In the genomic region with DNA sequence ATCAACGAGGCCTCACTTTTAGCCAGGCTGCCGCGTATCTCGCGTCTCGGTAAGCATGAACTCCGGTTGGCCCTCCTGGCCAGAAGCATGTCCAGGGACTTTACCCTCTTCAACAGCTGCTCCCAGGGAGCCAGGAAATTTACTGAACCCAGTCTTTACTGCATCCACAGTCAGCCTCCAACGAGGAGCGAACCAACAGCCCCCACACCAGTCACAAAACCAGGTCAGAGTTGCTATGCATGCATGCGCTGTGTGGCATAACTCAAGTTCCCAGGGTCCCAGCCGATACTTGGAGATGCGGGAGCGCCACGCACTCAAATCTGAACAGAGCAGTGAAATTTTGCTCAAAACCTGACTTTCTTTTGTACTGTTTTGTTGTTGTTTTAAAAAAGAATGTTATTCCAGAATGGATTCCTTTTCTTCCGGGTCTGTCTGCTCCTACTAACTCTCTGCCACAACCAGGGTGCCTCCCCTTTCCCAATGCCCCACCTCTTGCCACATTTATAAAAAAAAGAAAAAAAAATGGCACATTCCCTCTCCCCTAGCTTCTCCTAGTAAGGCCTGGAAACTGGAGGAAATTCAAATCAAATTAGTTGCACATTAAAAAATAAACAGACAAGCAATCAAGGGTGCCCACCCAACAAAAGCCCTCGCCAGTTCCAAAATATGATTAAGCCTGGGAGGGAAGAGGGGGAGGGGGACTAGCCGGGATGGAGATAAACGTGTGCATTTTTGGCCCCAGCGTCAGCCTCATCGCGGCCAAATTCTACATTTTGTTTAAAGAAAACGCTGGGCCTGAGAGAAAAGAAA, we compare ENCODE assay signal across 8 mouse cellular contexts. TPM values are rescaled to one million over a fixed set of nuclear protein-coding genes. Genes with fewer than 3 reads are reported as not detected.
DNase-seq lines count a peak whose midpoint lies in the region; ATAC-seq and TF ChIP-seq lines count a peak whose summit lies in the region.

No protein-coding gene starts in this region.

- H3K27me3 ChIP-seq in hindbrain, postnatal 0 days (ENCODE audit: insufficient read depth, low read length) = no peaks in the 10 kb centered on the region
- peaks cover 44% of the 10 kb centered on the region for H3K27me3 ChIP-seq in liver, embryonic 12.5 days (replicated peaks)
- H3K27me3 ChIP-seq in neural tube, embryonic 15.5 days (replicated peaks) = peaks cover 5% of the 10 kb centered on the region; the same call in 1 of the 2 replicates

- H3K4me1 ChIP-seq in embryonic fibroblast, embryonic 13.5 days (ENCODE audit: control insufficient read depth, insufficient read depth, low read length) = peaks cover 14% of the 10 kb centered on the region
- H3K4me1 ChIP-seq in hindbrain, postnatal 0 days (ENCODE audit: insufficient read depth, low read length) = no peaks in the 10 kb centered on the region
- H3K4me1 ChIP-seq in liver, embryonic 12.5 days = peaks cover 29% of the 10 kb centered on the region
- H3K4me1 ChIP-seq in neural tube, embryonic 15.5 days = peaks cover 28% of the 10 kb centered on the region

- DNase-seq in layer of hippocampus, adult 2 months (ENCODE audit: low spot score in 2 of 2) = no peak
- no peak for DNase-seq in layer of hippocampus, adult 9-11 months
- DNase-seq in hindbrain, postnatal 0 days (ENCODE audit: low spot score) = no peak
- no peak for DNase-seq in frontal cortex, adult 2 months (ENCODE audit: extremely low spot score in 1 of 2, low spot score in 1 of 2)
- DNase-seq in testis, postnatal 10 days (ENCODE audit: low spot score) = no peak

- no peaks in the 10 kb centered on the region for H3K36me3 ChIP-seq in hindbrain, postnatal 0 days (ENCODE audit: insufficient read depth, low read length)
- no peaks in the 10 kb centered on the region for H3K36me3 ChIP-seq in liver, embryonic 12.5 days
- H3K36me3 ChIP-seq in neural tube, embryonic 15.5 days = no peaks in the 10 kb centered on the region

- ATAC-seq in hindbrain, postnatal 0 days = no peak
- no peak for ATAC-seq in liver, embryonic 12.5 days
- ATAC-seq in neural tube, embryonic 15.5 days (ENCODE audit: low FRiP score) = no peak

- H3K9ac ChIP-seq in hindbrain, postnatal 0 days (replicated peaks; ENCODE audit: low read length) = peak overlapping the region; percentile 76
- H3K9ac ChIP-seq in liver, embryonic 12.5 days = peak overlapping the region; percentile 72
- H3K9ac ChIP-seq in neural tube, embryonic 15.5 days (replicated peaks) = peak overlapping the region; percentile 82

- TF ChIP-seq POLR2A in embryonic fibroblast, embryonic 13.5 days (IDR thresholded peaks at IDR 0.05; ENCODE audit: low read depth, low read length) = peak; percentile 24; the same call in 1 of the 2 replicates

- H3K4me3 ChIP-seq in layer of hippocampus, adult 2 months = peak overlapping the region; percentile 93
- peak overlapping the region; percentile 86 for H3K4me3 ChIP-seq in embryonic fibroblast, embryonic 13.5 days (ENCODE audit: insufficient read depth, low read length)
- H3K4me3 ChIP-seq in hindbrain, postnatal 0 days (ENCODE audit: low read length) = peak overlapping the region; percentile 85
- peak overlapping the region; percentile 70 for H3K4me3 ChIP-seq in liver, embryonic 12.5 days
- H3K4me3 ChIP-seq in neural tube, embryonic 15.5 days (replicated peaks) = peak overlapping the region; percentile 91

- peak overlapping the region; percentile 89 for H3K27ac ChIP-seq in layer of hippocampus, adult 2 months
- H3K27ac ChIP-seq in embryonic fibroblast, embryonic 13.5 days (ENCODE audit: insufficient read depth, low read length) = peak overlapping the region; percentile 99
- peak overlapping the region; percentile 90 for H3K27ac ChIP-seq in hindbrain, postnatal 0 days
- H3K27ac ChIP-seq in liver, embryonic 12.5 days = peak overlapping the region; percentile 84; the same call in 1 of the 2 replicates
- peak overlapping the region; percentile 94 for H3K27ac ChIP-seq in neural tube, embryonic 15.5 days (replicated peaks)

- H3K4me2 ChIP-seq in hindbrain, postnatal 0 days (ENCODE audit: low read depth, low read length) = peak overlapping the region; percentile 65
- peak overlapping the region; percentile 85 for H3K4me2 ChIP-seq in liver, embryonic 12.5 days
- H3K4me2 ChIP-seq in neural tube, embryonic 15.5 days = peak overlapping the region; percentile 75

- no peak for TF ChIP-seq CTCF in layer of hippocampus, adult 2 months (conservative IDR thresholded peaks at IDR 0.05)
- no peak for TF ChIP-seq CTCF in embryonic fibroblast, embryonic 13.5 days (IDR thresholded peaks at IDR 0.05; ENCODE audit: borderline replicate concordance, insufficient read depth, low read length)
- TF ChIP-seq CTCF in hindbrain, postnatal 0 days (IDR thresholded peaks at IDR 0.05; ENCODE audit: low read depth) = no peak

- no peaks in the 10 kb centered on the region for H3K9me3 ChIP-seq in hindbrain, postnatal 0 days (ENCODE audit: low read length)
- H3K9me3 ChIP-seq in liver, embryonic 12.5 days (replicated peaks) = no peaks in the 10 kb centered on the region
- no peaks in the 10 kb centered on the region for H3K9me3 ChIP-seq in neural tube, embryonic 15.5 days (replicated peaks)

- 5% methylated on average over 22 of the region's 22 CpGs for WGBS in hindbrain, postnatal 0 days
- WGBS in liver, embryonic 12.5 days (ENCODE audit: insufficient replicate concordance) = 27% methylated on average over 22 of the region's 22 CpGs
- 3% methylated on average over 22 of the region's 22 CpGs for WGBS in neural tube, embryonic 15.5 days

RNA-seq across cellular contexts. Expression of a gene that starts 1.8 kb away (rescaled TPM):
- total RNA-seq in layer of hippocampus, adult 2 months (2021) = 10 to 100 TPM; 18.9 to 26.2 TPM
- 130 and 144 TPM in 2 replicates for polyA plus RNA-seq in embryonic fibroblast, embryonic 13.5 days (2011; ENCODE audit: insufficient read length, low read depth, missing spikeins)
- 14.0 and 16.0 TPM in 2 replicates for total RNA-seq in hindbrain, postnatal 0 days (2014; rRNA removed)
- 4.6 and 5.4 TPM in 2 replicates for polyA plus RNA-seq in hindbrain, postnatal 0 days (2015; fragmentation: Nextera tagmentation; extraction: Ambion mirVana)
- polyA plus RNA-seq in liver, embryonic 12.5 days (2016; fragmentation: Nextera tagmentation; extraction: Ambion mirVana) = 9.4 and 9.7 TPM in 2 replicates
- polyA plus RNA-seq in neural tube, embryonic 15.5 days (2015; fragmentation: Nextera tagmentation; extraction: Ambion mirVana) = 8.2 and 9.9 TPM in 2 replicates
- polyA plus RNA-seq in frontal cortex, adult 2 months (2012; rRNA removed) = 8.4 and 9.3 TPM in 2 replicates

Comparison
In these comparisons a context has a peak if more than half of its experiments do, and no peak if none do; other contexts are left out.
1. RNA of a gene that starts 1.8 kb away (polyA plus RNA-seq): 130 to 144 TPM in embryonic fibroblast, embryonic 13.5 days; 9.4 to 9.7 TPM in liver, embryonic 12.5 days, 8.4 to 9.3 TPM in frontal cortex, adult 2 months, 8.2 to 9.9 TPM in neural tube, embryonic 15.5 days and 4.6 to 5.4 TPM in hindbrain, postnatal 0 days; every median in the first group is over 10 times any median in the second.
2. Peak in every context shown above with its lines, with median percentiles within 50 percentile points of each other: H3K27ac ChIP-seq, H3K4me3 ChIP-seq, H3K4me2 ChIP-seq and H3K9ac ChIP-seq.